Mouse (Mus musculus) stomach, embryonic 14.5 days (tissue): ENCODE results near the gene Mapk11. TPM values are rescaled to one million over a fixed set of nuclear protein-coding genes. Genes with fewer than 3 reads are reported as not detected.
A peak's percentile ranks its signal among the peaks of the same experiment; 100 is the strongest.

Source experiments
- ATAC-seq: fragments of 200-750 bp; cut with Nextera tagmentation; 2 replicates; pipeline ENCODE4 v1.8.0; 2017; ENCODE audit warnings: low read depth, moderate TSS enrichment; ENCODE audit not compliant: insufficient number of reproducible peaks, insufficient read depth, low FRiP score
- H3K27ac ChIP-seq: fragments of 300-500 bp; sonication (generic); 2 replicates; pipeline ENCODE4 v1.5.1; 2014; ENCODE audit warnings: mild to moderate bottlenecking, low read length, moderate library complexity, mixed read lengths
- H3K27me3 ChIP-seq: fragments of 300-500 bp; sonication (generic); 2 replicates; pipeline ENCODE4 v1.6.1; 2014; ENCODE audit warnings: low read length, control low read depth, mixed read lengths; ENCODE audit not compliant: control insufficient read depth, insufficient read depth
- H3K36me3 ChIP-seq: fragments of 300-500 bp; sonication (generic); 2 replicates; pipeline ENCODE4 v1.6.1; 2014; ENCODE audit warnings: mild to moderate bottlenecking, control low read depth, low read length, moderate library complexity, mixed read lengths; ENCODE audit not compliant: control insufficient read depth, insufficient read depth
- H3K4me1 ChIP-seq: fragments of 300-500 bp; sonication (generic); 2 replicates; pipeline ENCODE4 v1.6.1; 2014; ENCODE audit warnings: low read length, control low read depth, mixed read lengths; ENCODE audit not compliant: control insufficient read depth, insufficient read depth
- H3K4me2 ChIP-seq: fragments of 300-500 bp; sonication (generic); replicated peaks from 2 replicates; pipeline ENCODE4 v1.6.1; 2014; ENCODE audit warnings: low read depth, low read length, control low read depth
- H3K4me3 ChIP-seq: fragments of 300-500 bp; sonication (generic); 2 replicates; pipeline ENCODE4 v1.5.1; 2014; ENCODE audit warnings: low read depth, low read length, control low read depth
- H3K9ac ChIP-seq: fragments of 300-500 bp; sonication (generic); replicated peaks from 2 replicates; pipeline ENCODE4 v1.6.1; 2014; ENCODE audit warnings: low read depth, mild to moderate bottlenecking, control low read depth, low read length, moderate library complexity, mixed read lengths
- H3K9me3 ChIP-seq: fragments of 300-500 bp; sonication (generic); 2 replicates; pipeline ENCODE4 v1.6.1; 2016; ENCODE audit warnings: low read depth, low read length, control low read depth; ENCODE audit not compliant: control insufficient read depth
- WGBS: fragments of 180-500 bp; shearing (Covaris S2); extraction: QIAGEN DNeasy Blood & Tissue Kit; methylation state at CpG from one replicate; pipeline ENCODE4 v1.1.7; 2014; 5-methylcytosine and 5-hydroxymethylcytosine counted together
- polyA plus RNA-seq: library from polyadenylated mRNA; unstranded; fragments of >200 nt; fragmentation: Nextera tagmentation; extraction: Ambion mirVana; gene quantifications from 2 replicates; pipeline ENCODE4 v1.2.1, GENCODE M21; 2014

The Mapk11 gene
- polyA plus RNA-seq, 1 experiment from 2014 or later, result 7.9 TPM

DNA sequence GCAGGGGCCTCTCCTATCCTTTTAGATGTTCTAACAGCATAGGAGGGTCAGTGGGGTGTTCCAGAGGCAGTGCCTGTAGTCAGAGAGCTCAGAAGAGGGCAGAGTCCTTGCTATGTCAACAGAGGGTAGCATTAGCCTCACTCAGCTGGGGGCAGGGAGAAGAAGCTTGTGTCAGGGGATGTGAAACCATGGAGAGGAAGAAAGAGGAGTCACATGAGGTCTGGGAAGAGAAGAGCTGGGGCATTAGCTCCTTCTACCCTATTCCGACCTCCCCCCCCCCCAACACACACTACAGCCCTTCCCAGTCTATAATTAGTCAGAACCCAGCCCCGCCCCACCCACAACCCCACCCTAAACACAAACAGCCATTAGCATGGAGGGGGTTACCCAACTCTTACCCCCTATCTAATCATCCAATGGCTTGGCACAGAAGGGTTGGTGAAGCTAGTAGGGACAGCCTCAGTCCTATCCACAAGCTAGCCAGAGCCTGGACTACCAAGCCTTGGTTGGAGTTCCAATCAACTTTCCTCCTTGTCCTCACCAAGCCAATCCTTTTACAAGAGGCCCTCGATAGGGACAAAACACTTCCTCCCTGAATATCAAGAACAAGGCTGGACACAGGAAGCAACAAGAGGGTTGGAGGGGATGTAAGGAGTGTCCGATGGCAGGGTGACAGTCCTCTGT is 28.3 kb upstream of the Mapk11 start:
- WGBS, result 66% methylated on average over 4 of the region's 4 CpGs
- ATAC-seq, result no peak
- no peak overlapping the region for H3K9ac ChIP-seq

DNA sequence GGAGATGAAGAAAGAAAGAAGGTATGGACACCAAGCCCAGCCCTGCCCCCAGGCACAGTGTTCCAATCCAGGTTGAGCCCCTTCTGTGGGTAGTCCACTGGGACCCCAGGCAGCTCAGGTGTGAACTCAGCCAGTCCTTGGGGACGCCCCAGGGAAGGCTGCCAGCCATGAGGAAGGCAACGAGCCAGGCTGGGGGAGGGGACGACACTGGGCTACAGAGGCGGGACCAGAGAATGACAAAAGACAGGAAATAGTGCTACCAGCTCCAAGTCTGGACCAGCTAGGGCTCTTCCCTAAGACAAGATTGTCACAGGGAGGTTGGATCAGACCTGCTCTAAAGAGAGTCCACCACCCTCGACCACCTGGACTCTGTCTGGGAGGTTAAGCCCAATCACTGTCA is 27.7 kb upstream of the Mapk11 start:
- no peak overlapping the region for H3K9ac ChIP-seq
- peak overlapping the region; percentile 61 for H3K4me2 ChIP-seq
- H3K4me3 ChIP-seq, result no peak overlapping the region
- 9% methylated on average over 5 of the region's 5 CpGs for WGBS
- peak overlapping the region; percentile 1; the same call in 1 of the 2 replicates for H3K27ac ChIP-seq
- ATAC-seq, result no peak
- H3K36me3 ChIP-seq, result no peaks in the 10 kb centered on the region
- H3K9me3 ChIP-seq, result no peaks in the 10 kb centered on the region
- peaks cover 68% of the 10 kb centered on the region for H3K4me1 ChIP-seq
- H3K27me3 ChIP-seq, result no peaks in the 10 kb centered on the region

More for the DNA sequence above, 28.3 kb upstream of the Mapk11 start:
- H3K4me1 ChIP-seq, result peaks cover 68% of the 10 kb centered on the region
- peak overlapping the region; percentile 61 for H3K4me2 ChIP-seq
- H3K27ac ChIP-seq, result peak overlapping the region; percentile 86; the same call in 1 of the 2 replicates
- peak overlapping the region; percentile 78; the same call in 1 of the 2 replicates for H3K4me3 ChIP-seq
- H3K36me3 ChIP-seq, result no peaks in the 10 kb centered on the region
- H3K27me3 ChIP-seq, result no peaks in the 10 kb centered on the region
- H3K9me3 ChIP-seq, result no peaks in the 10 kb centered on the region

DNA sequence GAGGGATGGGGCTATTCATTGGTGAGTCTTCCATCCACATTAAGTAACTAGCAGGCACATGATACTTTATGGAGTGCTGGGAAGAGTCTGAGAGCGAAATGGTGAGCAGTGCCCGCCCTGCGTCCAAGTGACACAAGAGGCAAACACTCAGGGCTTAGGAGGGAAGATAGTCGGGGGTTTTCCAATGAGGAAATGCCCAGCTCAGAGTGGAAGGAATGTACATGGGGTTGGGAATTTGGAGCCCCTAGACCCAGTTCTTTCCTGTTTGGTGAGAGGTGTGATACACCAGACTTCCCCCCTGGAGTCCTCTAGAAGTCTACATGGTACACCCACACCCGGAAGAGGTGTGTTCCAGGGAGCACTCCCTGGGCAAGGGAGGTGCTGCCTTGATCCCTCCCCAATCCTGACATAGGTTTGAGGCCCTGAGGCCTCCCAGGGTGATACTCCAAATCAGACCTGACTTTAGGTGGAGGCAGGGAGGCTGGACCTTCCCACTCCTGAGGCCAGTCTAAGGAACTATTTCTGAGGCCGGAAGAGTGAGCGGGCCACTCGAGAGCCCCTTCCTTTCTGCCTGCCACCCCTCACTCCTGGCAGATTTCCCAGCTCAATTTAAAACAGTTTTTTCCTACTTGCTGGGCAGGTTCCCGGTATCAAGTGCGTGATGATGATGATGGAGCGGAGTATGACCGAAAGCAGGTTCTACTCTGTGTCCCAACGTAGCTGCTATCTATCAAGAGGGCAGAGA is 26.2 kb upstream of the Mapk11 start:
- H3K4me3 ChIP-seq, result no peak overlapping the region
- WGBS, result 61% methylated on average over 13 of the region's 13 CpGs
- H3K27me3 ChIP-seq, result no peaks in the 10 kb centered on the region
- H3K4me1 ChIP-seq, result peaks cover 67% of the 10 kb centered on the region
- no peak for ATAC-seq
- H3K9ac ChIP-seq, result no peak overlapping the region
- H3K27ac ChIP-seq, result no peak overlapping the region
- no peak overlapping the region for H3K4me2 ChIP-seq
- H3K36me3 ChIP-seq, result no peaks in the 10 kb centered on the region
- H3K9me3 ChIP-seq, result no peaks in the 10 kb centered on the region

DNA sequence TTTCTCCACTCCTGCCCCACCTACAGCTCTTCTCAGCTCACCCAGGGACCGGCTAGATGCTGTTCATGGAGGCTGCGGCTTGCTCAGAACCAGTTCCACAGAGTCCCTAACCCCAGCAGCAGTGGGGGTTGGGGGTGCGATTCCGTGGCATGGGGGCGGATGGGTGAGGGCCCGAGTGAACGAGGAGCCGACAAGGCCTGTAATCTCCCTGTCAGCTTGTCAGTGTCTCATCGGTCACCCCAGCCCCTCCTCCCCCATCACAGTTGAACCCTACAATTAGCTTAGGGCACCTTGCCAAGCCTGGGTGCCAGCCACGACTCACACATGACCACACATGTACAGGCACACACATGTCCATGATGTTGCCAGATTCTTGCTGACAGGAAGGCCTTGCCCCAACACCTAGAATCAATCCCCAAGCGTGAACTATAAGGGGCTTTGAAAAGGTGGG is 25.5 kb upstream of the Mapk11 start:
- Histone ChIP-seq H3K4me3 (no peak overlapping the region), H3K9ac (no peak overlapping the region), H3K4me1 (peaks cover 73% of the 10 kb centered on the region), H3K9me3 (no peaks in the 10 kb centered on the region), H3K4me2 (peak overlapping the region; percentile 100; the same call in 1 of the 2 replicates), H3K27me3 (no peaks in the 10 kb centered on the region), H3K36me3 (no peaks in the 10 kb centered on the region), H3K27ac (no peak overlapping the region)
- ATAC-seq, result no peak
- 42% methylated on average over 11 of the region's 11 CpGs for WGBS

DNA sequence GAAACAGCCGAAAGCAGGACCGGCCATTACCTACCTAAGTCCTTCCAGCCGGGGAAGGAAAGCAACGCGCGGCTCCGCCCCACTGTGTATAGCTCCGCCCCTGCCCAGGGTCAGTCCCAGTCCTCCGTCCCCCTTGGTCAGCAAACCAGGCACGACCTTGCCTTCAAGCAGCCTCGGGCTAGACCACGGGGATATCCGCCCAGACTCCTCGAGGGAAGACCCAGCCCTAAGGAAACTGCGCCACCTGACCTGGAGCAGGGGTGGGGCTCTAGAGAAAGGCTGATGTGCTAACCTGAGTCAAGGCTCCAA is 24.4 kb upstream of the Mapk11 start:
- no peaks in the 10 kb centered on the region; the same call in 1 of the 2 replicates for H3K36me3 ChIP-seq
- peak overlapping the region; percentile 55 for H3K9ac ChIP-seq
- no peaks in the 10 kb centered on the region for H3K9me3 ChIP-seq
- WGBS, result under 1% methylated on average over 15 of the region's 15 CpGs
- peaks cover 84% of the 10 kb centered on the region for H3K4me1 ChIP-seq
- H3K27ac ChIP-seq, result 0 out of 2 replicates have a peak overlapping the region, but pooled peaks have one; percentile 53
- peak overlapping the region; percentile 50 for H3K4me3 ChIP-seq
- peak; percentile 48 for ATAC-seq
- H3K27me3 ChIP-seq, result no peaks in the 10 kb centered on the region
- peak overlapping the region; percentile 100 for H3K4me2 ChIP-seq

DNA sequence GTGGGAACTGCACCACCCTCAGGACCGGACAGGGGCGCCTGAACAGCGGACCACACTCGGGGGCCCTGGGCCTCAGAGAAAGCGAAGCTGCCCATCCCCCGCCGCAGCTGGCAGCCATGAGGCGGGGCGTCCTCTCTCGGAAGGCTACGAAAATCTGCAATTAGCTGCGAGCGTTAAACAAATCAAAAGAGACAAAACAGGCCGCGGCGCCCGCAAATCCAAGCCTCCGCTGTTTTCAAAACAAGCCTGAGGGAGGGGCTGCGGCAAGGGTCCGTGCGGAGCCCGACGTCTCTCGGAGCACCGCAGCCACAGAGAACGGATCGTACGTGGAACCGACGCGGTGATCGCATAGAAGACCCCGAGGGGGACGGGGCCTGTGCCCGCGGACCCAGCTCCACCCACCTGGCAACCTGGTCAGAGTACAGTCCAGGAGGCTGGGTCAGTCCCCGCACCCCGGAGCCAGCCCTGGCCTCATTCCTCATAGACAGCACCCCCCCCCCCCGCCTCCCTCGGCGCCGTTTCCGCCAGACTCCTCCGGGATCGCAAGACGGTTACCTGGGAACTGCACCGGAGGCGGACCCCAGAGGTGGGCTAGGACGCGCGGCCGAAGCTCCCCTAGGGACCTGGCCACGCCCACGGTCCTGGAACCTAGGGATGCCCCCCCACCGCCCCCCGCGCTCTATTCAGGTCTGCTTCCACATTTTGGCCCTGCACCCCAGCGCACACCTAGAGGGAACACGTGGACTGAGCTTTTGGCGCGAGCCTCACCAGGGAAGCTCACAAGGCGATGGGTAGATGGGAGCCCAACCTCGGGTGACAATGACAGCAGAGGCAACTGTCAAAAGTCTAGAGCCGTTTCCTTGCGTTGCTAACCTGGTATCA is 23.8 kb upstream of the Mapk11 start:
- Histone ChIP-seq H3K36me3 (peaks cover 1% of the 10 kb centered on the region; the same call in 1 of the 2 replicates), H3K4me3 (peak overlapping the region; percentile 50), H3K27ac (peak overlapping the region; percentile 53; the same call in 1 of the 2 replicates), H3K27me3 (no peaks in the 10 kb centered on the region), H3K4me2 (peak overlapping the region; percentile 100), H3K9me3 (no peaks in the 10 kb centered on the region), H3K4me1 (peaks cover 81% of the 10 kb centered on the region), H3K9ac (peak overlapping the region; percentile 55)
- ATAC-seq, result peak; percentile 1; the same call in 1 of the 2 replicates
- WGBS, result 1% methylated on average over 65 of the region's 65 CpGs

DNA sequence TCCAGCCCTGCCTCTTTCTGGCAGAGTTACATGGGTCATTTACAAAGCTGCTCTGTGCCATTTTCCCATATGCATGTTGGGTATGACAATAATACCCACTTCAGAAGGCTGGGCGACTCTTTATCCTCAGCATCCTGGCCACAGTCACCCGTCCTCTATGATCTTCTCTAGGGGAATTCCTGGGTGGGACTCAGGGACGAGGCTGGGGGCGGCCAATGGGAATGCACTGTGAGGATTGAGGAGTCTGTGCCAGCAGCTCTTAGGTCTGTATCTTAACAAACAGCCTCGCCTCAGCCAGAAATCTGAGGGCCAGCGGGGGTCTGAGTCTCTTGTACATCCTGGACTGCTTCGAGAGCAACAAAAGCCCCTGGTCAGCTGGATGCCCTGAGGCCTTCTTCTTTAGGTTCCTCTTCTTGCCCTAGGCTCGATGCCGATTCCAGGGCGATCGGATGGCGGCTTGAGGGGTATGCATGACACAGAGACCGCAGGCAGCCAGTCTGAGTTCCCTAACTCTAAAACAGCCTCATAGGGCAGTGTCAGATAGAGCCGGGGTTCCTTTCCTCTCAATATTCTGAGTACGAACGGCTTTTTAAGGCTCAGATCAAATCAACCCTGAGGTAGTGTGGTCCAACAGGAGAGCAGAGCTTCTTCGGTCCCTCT is 23.0 kb upstream of the Mapk11 start:
- peak overlapping the region; percentile 55; the same call in 1 of the 2 replicates for H3K9ac ChIP-seq
- peak overlapping the region; percentile 50 for H3K4me3 ChIP-seq
- peaks cover 72% of the 10 kb centered on the region for H3K4me1 ChIP-seq
- peaks cover 10% of the 10 kb centered on the region for H3K36me3 ChIP-seq
- 47% methylated on average over 17 of the region's 17 CpGs for WGBS
- peak overlapping the region; percentile 100 for H3K4me2 ChIP-seq
- H3K27me3 ChIP-seq, result no peaks in the 10 kb centered on the region
- H3K27ac ChIP-seq, result peak overlapping the region; percentile 53; the same call in 1 of the 2 replicates
- no peak for ATAC-seq
- no peaks in the 10 kb centered on the region for H3K9me3 ChIP-seq
